Mouse (Mus musculus): ENCODE measurements around the gene Cep295nl. TPM values are rescaled to one million over a fixed set of nuclear protein-coding genes. Genes with fewer than 3 reads are reported as not detected.

Cep295nl gene
- total RNA-seq, 2 experiments from 2014 or later = 0.20 to 0.96 TPM

Other genes starting within 250 kb of the Cep295nl start
- gene Dnah17, start 211.9 kb downstream of the Cep295nl start, total RNA-seq (2021) = under 1 TPM in 1 of 2 experiments, not detected in 1; 0.03 TPM
- gene Cyth1, start 93.9 kb downstream of the Cep295nl start, total RNA-seq (2021) = 10 to 100 TPM; 29.4 to 32.2 TPM
- gene Usp36, start 52.3 kb downstream of the Cep295nl start, total RNA-seq (2021) = 10 to 100 TPM; 24.5 to 25.5 TPM
- gene Timp2, start 13.2 kb upstream of the Cep295nl start, total RNA-seq (2021) = 100 to 1,000 TPM in 1 of 2 experiments, 10 to 100 TPM in 1; 95.5 to 246 TPM
- 100 to 1,000 TPM in 1 of 2 experiments, 10 to 100 TPM in 1; 92.6 to 128 TPM for gene Lgals3bp, start 59.6 kb upstream of the Cep295nl start, total RNA-seq (2021)
- 10 to 100 TPM; 30.1 to 33.1 TPM for gene Cant1, start 76.6 kb upstream of the Cep295nl start, total RNA-seq (2021)
- 10 to 100 TPM; 15.9 to 17.2 TPM for gene C1qtnf1, start 85.7 kb upstream of the Cep295nl start, total RNA-seq (2021)
- 10 to 100 TPM in 1 of 2 experiments, 1 to 10 TPM in 1; 7.3 to 12.4 TPM for gene Engase, start 134.3 kb upstream of the Cep295nl start, total RNA-seq (2021)